Mouse (Mus musculus) limb, embryonic 14.5 days (tissue): ENCODE results near the gene Atp6v1g2. TPM values are rescaled to one million over a fixed set of nuclear protein-coding genes. Genes with fewer than 3 reads are reported as not detected.

Experiments used
- ATAC-seq: fragments of 200-750 bp; cut with Nextera tagmentation; 2 replicates; pipeline ENCODE4 v1.8.0; 2017; ENCODE audit warnings: low read depth, moderate number of reproducible peaks, moderate TSS enrichment; ENCODE audit not compliant: low FRiP score
- DNase-seq: peaks from one replicate; pipeline ENCODE4 v3.0.0-alpha.2; 2015; ENCODE audit warnings: low spot score
- H3K27ac ChIP-seq: fragments of 300-500 bp; sonication (generic); replicated peaks from 2 replicates; pipeline ENCODE4 v1.5.1; 2014; ENCODE audit warnings: low read depth, mild to moderate bottlenecking, low read length, moderate library complexity, mixed read lengths
- H3K27me3 ChIP-seq: fragments of 300-500 bp; sonication (generic); 2 replicates; pipeline ENCODE4 v1.6.1; 2014; ENCODE audit warnings: low read length, mixed read lengths; ENCODE audit not compliant: control insufficient read depth, insufficient read depth
- H3K36me3 ChIP-seq: fragments of 300-500 bp; sonication (generic); 2 replicates; pipeline ENCODE4 v1.6.1; 2014; ENCODE audit warnings: mild to moderate bottlenecking, low read length, moderate library complexity, mixed read lengths; ENCODE audit not compliant: control insufficient read depth, insufficient read depth
- H3K4me1 ChIP-seq: fragments of 300-500 bp; sonication (generic); 2 replicates; pipeline ENCODE4 v1.6.1; 2014; ENCODE audit warnings: antibody characterized with exemption, low read length, mixed read lengths; ENCODE audit not compliant: control insufficient read depth, insufficient read depth
- H3K4me2 ChIP-seq: fragments of 300-500 bp; sonication (generic); replicated peaks from 2 replicates; pipeline ENCODE4 v1.6.1; 2014; ENCODE audit warnings: low read depth, mild to moderate bottlenecking, low read length, moderate library complexity; ENCODE audit not compliant: severe bottlenecking
- H3K4me3 ChIP-seq: fragments of 300-500 bp; sonication (generic); replicated peaks from 2 replicates; pipeline ENCODE4 v1.5.1; 2014; ENCODE audit warnings: low read length
- H3K9ac ChIP-seq: fragments of 300-500 bp; sonication (generic); 2 replicates; pipeline ENCODE4 v1.6.1; 2014; ENCODE audit warnings: mild to moderate bottlenecking, low read depth, low read length, moderate library complexity; ENCODE audit not compliant: severe bottlenecking
- H3K9me3 ChIP-seq: fragments of 300-500 bp; sonication (generic); 2 replicates; pipeline ENCODE4 v1.6.1; 2016; ENCODE audit warnings: low read length; ENCODE audit not compliant: control insufficient read depth
- POLR2A ChIP-seq: fragments of 200-500 bp; IDR thresholded peaks from 2 replicates; pipeline ENCODE4 v1.8.0; 2012; ENCODE audit warnings: inconsistent platforms, mild to moderate bottlenecking, moderate library complexity, borderline replicate concordance; ENCODE audit not compliant: insufficient read depth, insufficient read length; ENCODE audit errors: extremely low read depth
- WGBS: fragments of 180-500 bp; shearing (Covaris S2); extraction: QIAGEN DNeasy Blood & Tissue Kit; methylation state at CpG from one replicate; pipeline ENCODE4 v1.1.7; 2014; 5-methylcytosine and 5-hydroxymethylcytosine counted together
- polyA plus RNA-seq, 2 experiments: library from polyadenylated mRNA; depleted of rRNA in 1 of 2; stranded (reverse) in 1 of 2; unstranded in 1 of 2; fragments of >200 nt; fragmentation: Nextera tagmentation in 1 of 2; extraction: Ambion mirVana in 1 of 2; gene quantifications; 2 replicates each; pipeline versions ENCODE4 v1.2.1 to v1.2.3; 2012 to 2014

The Atp6v1g2 gene
- polyA plus RNA-seq, 2 experiments: 3.6 to 11.2 TPM

GRCm38 (mm10) chr17:35197126-35197525 is 36.3 kb upstream of the Atp6v1g2 start:
- DNase-seq (no peak), ATAC-seq (no peak)
- no peaks in the 10 kb centered on the region for H3K9me3 ChIP-seq
- H3K9ac ChIP-seq: no peak overlapping the region
- H3K4me3 ChIP-seq: no peak overlapping the region
- WGBS: 33% methylated on average over 4 of the region's 6 CpGs
- no peak overlapping the region for H3K27ac ChIP-seq
- TF ChIP-seq POLR2A: no peak
- H3K4me2 ChIP-seq: no peak overlapping the region
- H3K4me1 ChIP-seq: peaks cover 4% of the 10 kb centered on the region; the same call in 1 of the 2 replicates
- H3K27me3 ChIP-seq: peaks cover 21% of the 10 kb centered on the region
- H3K36me3 ChIP-seq: no peaks in the 10 kb centered on the region

GRCm38 (mm10) chr17:35198029-35198428 is 35.4 kb upstream of the Atp6v1g2 start:
- 53% methylated on average over 7 of the region's 7 CpGs for WGBS
- peaks cover 21% of the 10 kb centered on the region for H3K27me3 ChIP-seq
- no peaks in the 10 kb centered on the region for H3K36me3 ChIP-seq

GRCm38 (mm10) chr17:35198946-35199345 is 34.5 kb upstream of the Atp6v1g2 start:
- 22% methylated on average over 8 of the region's 8 CpGs for WGBS
- no peak for ATAC-seq
- Histone ChIP-seq H3K27me3 (peaks cover 21% of the 10 kb centered on the region), H3K36me3 (no peaks in the 10 kb centered on the region), H3K9me3 (no peaks in the 10 kb centered on the region), H3K4me3 (no peak overlapping the region), H3K4me1 (peaks cover 4% of the 10 kb centered on the region; the same call in 1 of the 2 replicates), H3K9ac (no peak overlapping the region), H3K27ac (no peak overlapping the region), H3K4me2 (no peak overlapping the region)
- no peak for TF ChIP-seq POLR2A
- DNase-seq: no peak

More at GRCm38 (mm10) chr17:35198029-35198428, 35.4 kb upstream of the Atp6v1g2 start:
- no peak overlapping the region for H3K4me2 ChIP-seq
- H3K4me3 ChIP-seq: no peak overlapping the region
- peaks cover 4% of the 10 kb centered on the region; the same call in 1 of the 2 replicates for H3K4me1 ChIP-seq
- ATAC-seq (no peak), DNase-seq (no peak)
- H3K27ac ChIP-seq: no peak overlapping the region
- no peak for TF ChIP-seq POLR2A
- H3K9ac ChIP-seq: no peak overlapping the region
- no peaks in the 10 kb centered on the region for H3K9me3 ChIP-seq

GRCm38 (mm10) chr17:35200398-35200797 is 33.1 kb upstream of the Atp6v1g2 start:
- 79% methylated on average over 11 of the region's 11 CpGs for WGBS
- H3K4me3 ChIP-seq: no peak overlapping the region
- TF ChIP-seq POLR2A: no peak
- H3K4me2 ChIP-seq: no peak overlapping the region
- peaks cover 2% of the 10 kb centered on the region; the same call in 1 of the 2 replicates for H3K4me1 ChIP-seq
- peaks cover 13% of the 10 kb centered on the region for H3K27me3 ChIP-seq
- H3K9me3 ChIP-seq: no peaks in the 10 kb centered on the region
- ATAC-seq: no peak
- DNase-seq: no peak
- H3K27ac ChIP-seq: no peak overlapping the region
- no peaks in the 10 kb centered on the region for H3K36me3 ChIP-seq
- no peak overlapping the region for H3K9ac ChIP-seq

GRCm38 (mm10) chr17:35201128-35201527 is 32.3 kb upstream of the Atp6v1g2 start:
- Histone ChIP-seq H3K27ac (no peak overlapping the region), H3K4me2 (no peak overlapping the region), H3K9ac (no peak overlapping the region), H3K9me3 (no peaks in the 10 kb centered on the region), H3K27me3 (peaks cover 6% of the 10 kb centered on the region), H3K36me3 (no peaks in the 10 kb centered on the region), H3K4me3 (no peak overlapping the region), H3K4me1 (no peaks in the 10 kb centered on the region)
- WGBS: 74% methylated on average over 11 of the region's 11 CpGs
- DNase-seq (no peak), ATAC-seq (no peak)
- no peak for TF ChIP-seq POLR2A

- 30% methylated on average over 13 of the region's 13 CpGs for WGBS
- no peaks in the 10 kb centered on the region for H3K9me3 ChIP-seq
- DNase-seq (no peak), ATAC-seq (no peak)
- no peak for TF ChIP-seq POLR2A
- no peaks in the 10 kb centered on the region for H3K36me3 ChIP-seq
- H3K4me1 ChIP-seq: no peaks in the 10 kb centered on the region
- no peak within 1 kb of the TSS for H3K4me2 ChIP-seq
- no peaks in the 10 kb centered on the region for H3K27me3 ChIP-seq
- H3K27ac ChIP-seq: no peak within 1 kb of the TSS
- no peak within 1 kb of the TSS for H3K9ac ChIP-seq
- H3K4me3 ChIP-seq: no peak within 1 kb of the TSS
These were observed 31.7 kb upstream of the Atp6v1g2 start, which contains the start of gene Tnf for GRCm38 (mm10) chr17:35201787-35202186. Tnf (minus strand) TSS chr17:35202007.
